Mouse (Mus musculus) MEL (cell line): Measurements from ENCODE around the gene Farp1.

Experiments
- CTCF ChIP-seq, 3 experiments: IDR thresholded peaks in 2 of 3; conservative IDR thresholded peaks in 1 of 3; 2 replicates each; pipeline ENCODE4 v1.5.1; 2011 to 2012; ENCODE audit warnings: low read length in 3 of 3, low read depth in 2 of 3, mild to moderate bottlenecking in 2 of 3, improper control_type of control experiment in 1 of 3, inconsistent platforms in 1 of 3, mixed read lengths in 1 of 3, moderate library complexity in 1 of 3; ENCODE audit not compliant: control insufficient read depth in 1 of 3, insufficient read depth in 1 of 3, poor library complexity in 1 of 3, severe bottlenecking in 1 of 3
- MYC ChIP-seq: IDR thresholded peaks from 2 replicates; pipeline ENCODE4 v1.6.1; 2011; ENCODE audit warnings: low read depth, mild to moderate bottlenecking, low read length, improper control_type of control experiment, moderate library complexity
- POLR2A ChIP-seq, 2 experiments: IDR thresholded peaks; 2 replicates each; pipeline ENCODE4 v1.6.1; 2011 to 2012; ENCODE audit warnings: low read length in 2 of 2, mild to moderate bottlenecking in 2 of 2, control low read depth in 1 of 2, improper control_type of control experiment in 1 of 2, low read depth in 1 of 2, moderate library complexity in 1 of 2; ENCODE audit not compliant: control insufficient read depth in 1 of 2, insufficient read depth in 1 of 2, poor library complexity in 1 of 2
- USF2 ChIP-seq, 2 experiments: IDR thresholded peaks; 2 replicates each; pipeline ENCODE4 v1.6.1; 2011 to 2012; ENCODE audit warnings: improper control_type of control experiment in 2 of 2, low read length in 2 of 2, borderline replicate concordance in 1 of 2, inconsistent platforms in 1 of 2, low read depth in 1 of 2, mild to moderate bottlenecking in 1 of 2; ENCODE audit not compliant: insufficient read depth in 1 of 2
- ZMIZ1 ChIP-seq: IDR thresholded peaks from 2 replicates; pipeline ENCODE4 v1.6.1; 2012; ENCODE audit warnings: low read depth, mild to moderate bottlenecking, inconsistent platforms, low read length, improper control_type of control experiment, moderate library complexity

- TF ChIP-seq CTCF (IDR thresholded peaks at IDR 0.05 in 2 of 3, conservative IDR thresholded peaks at IDR 0.05 in 1 of 3; ENCODE audit: control insufficient read depth in 1 of 3, insufficient read depth in 1 of 3, low read depth in 2 of 3, low read length in 3 of 3, poor library complexity in 1 of 3, severe bottlenecking in 1 of 3) (no peak), ZMIZ1 (no peak), MYC (no peak), POLR2A (IDR thresholded peaks at IDR 0.05; ENCODE audit: control insufficient read depth in 1 of 2, insufficient read depth in 1 of 2, low read depth in 1 of 2, low read length in 2 of 2, poor library complexity in 1 of 2) (no peak), USF2 (IDR thresholded peaks at IDR 0.05; ENCODE audit: borderline replicate concordance in 1 of 2, insufficient read depth in 1 of 2, low read depth in 1 of 2, low read length in 2 of 2) (no peak)
Observed at GRCm38 (mm10) chr14:121108439-121109115, 73.6 kb downstream of the Farp1 start.
